Mouse (Mus musculus): ENCODE results near the gene Ric1. TPM values are rescaled to one million over a fixed set of nuclear protein-coding genes. Genes with fewer than 3 reads are reported as not detected.

Ric1 gene
- polyA plus RNA-seq, 2 experiments: 22.7 to 31.4 TPM

- H3K9me3 ChIP-seq (ENCODE audit: control insufficient read depth, low read length): peaks cover 4% of the 10 kb centered on the region; the same call in 1 of the 2 replicates
- WGBS: 68% methylated on average over 4 of the region's 4 CpGs
- H3K4me1 ChIP-seq (ENCODE audit: control insufficient read depth, insufficient read depth, low read length): peaks cover 11% of the 10 kb centered on the region
- TF ChIP-seq POLR2A (IDR thresholded peaks at IDR 0.05; ENCODE audit: borderline replicate concordance, extremely low read depth, insufficient read depth, insufficient read length): no peak
- no peak overlapping the region for H3K4me2 ChIP-seq (replicated peaks; ENCODE audit: low read depth, low read length, severe bottlenecking)
- DNase-seq (ENCODE audit: low spot score): no peak
- no peak overlapping the region for H3K9ac ChIP-seq (ENCODE audit: low read depth, low read length, severe bottlenecking)
- ATAC-seq (ENCODE audit: low FRiP score, low read depth): no peak
- H3K36me3 ChIP-seq (ENCODE audit: control insufficient read depth, insufficient read depth, low read length): peaks cover 2% of the 10 kb centered on the region; the same call in 1 of the 2 replicates
- no peak overlapping the region for H3K4me3 ChIP-seq (replicated peaks; ENCODE audit: low read length)
- H3K27me3 ChIP-seq (ENCODE audit: control insufficient read depth, insufficient read depth, low read length): no peaks in the 10 kb centered on the region
- H3K27ac ChIP-seq (replicated peaks; ENCODE audit: low read depth, low read length): no peak overlapping the region
These were observed 3.2 kb upstream of the Ric1 start for GRCm38 (mm10) chr19:29518922-29519321.

- ATAC-seq (ENCODE audit: low FRiP score, low read depth): no peak
- H3K4me2 ChIP-seq (replicated peaks; ENCODE audit: low read depth, low read length, severe bottlenecking): peak overlapping the region; percentile 54
- whole genome bisulfite sequencing: 44% methylated on average over 10 of the region's 10 CpGs
- peak overlapping the region; percentile 94 for H3K27ac ChIP-seq (replicated peaks; ENCODE audit: low read depth, low read length)
- H3K36me3 ChIP-seq (ENCODE audit: control insufficient read depth, insufficient read depth, low read length): no peaks in the 10 kb centered on the region; the same call in 1 of the 2 replicates
- peak overlapping the region; percentile 92 for H3K9ac ChIP-seq (ENCODE audit: low read depth, low read length, severe bottlenecking)
- H3K27me3 ChIP-seq (ENCODE audit: control insufficient read depth, insufficient read depth, low read length): no peaks in the 10 kb centered on the region
- H3K4me3 ChIP-seq (replicated peaks; ENCODE audit: low read length): peak overlapping the region; percentile 87
- DNase-seq (ENCODE audit: low spot score): no peak
- TF ChIP-seq POLR2A (IDR thresholded peaks at IDR 0.05; ENCODE audit: borderline replicate concordance, extremely low read depth, insufficient read depth, insufficient read length): no peak
- no peaks in the 10 kb centered on the region for H3K9me3 ChIP-seq (ENCODE audit: control insufficient read depth, low read length)
- peaks cover 17% of the 10 kb centered on the region for H3K4me1 ChIP-seq (ENCODE audit: control insufficient read depth, insufficient read depth, low read length)
These were observed 1.0 kb upstream of the Ric1 start for GRCm38 (mm10) chr19:29520996-29521560.

- Histone ChIP-seq H3K4me2 (replicated peaks; ENCODE audit: low read depth, low read length, severe bottlenecking) (peak overlapping the region; percentile 79), H3K9ac (ENCODE audit: low read depth, low read length, severe bottlenecking) (peak overlapping the region; percentile 92), H3K27me3 (ENCODE audit: control insufficient read depth, insufficient read depth, low read length) (no peaks in the 10 kb centered on the region), H3K4me1 (ENCODE audit: control insufficient read depth, insufficient read depth, low read length) (peaks cover 17% of the 10 kb centered on the region), H3K36me3 (ENCODE audit: control insufficient read depth, insufficient read depth, low read length) (no peaks in the 10 kb centered on the region; the same call in 1 of the 2 replicates), H3K27ac (replicated peaks; ENCODE audit: low read depth, low read length) (peak overlapping the region; percentile 94), H3K4me3 (replicated peaks; ENCODE audit: low read length) (peak overlapping the region; percentile 87), H3K9me3 (ENCODE audit: control insufficient read depth, low read length) (no peaks in the 10 kb centered on the region)
- no peak for TF ChIP-seq POLR2A (IDR thresholded peaks at IDR 0.05; ENCODE audit: borderline replicate concordance, extremely low read depth, insufficient read depth, insufficient read length)
- 0% methylated on average over 63 of the region's 92 CpGs for WGBS
- ATAC-seq (ENCODE audit: low FRiP score, low read depth) (peak; percentile 62), DNase-seq (ENCODE audit: low spot score) (peak; percentile 37)
These were observed 555 bp downstream of the Ric1 start for GRCm38 (mm10) chr19:29522445-29523229.

GRCm38 (mm10) chr19:29523230-29523582 is 1.1 kb downstream of the Ric1 start:
- Histone ChIP-seq H3K27me3 (ENCODE audit: control insufficient read depth, insufficient read depth, low read length) (no peaks in the 10 kb centered on the region), H3K4me3 (replicated peaks; ENCODE audit: low read length) (peak overlapping the region; percentile 87), H3K27ac (replicated peaks; ENCODE audit: low read depth, low read length) (peak overlapping the region; percentile 94), H3K4me1 (ENCODE audit: control insufficient read depth, insufficient read depth, low read length) (peaks cover 17% of the 10 kb centered on the region), H3K9ac (ENCODE audit: low read depth, low read length, severe bottlenecking) (peak overlapping the region; percentile 92), H3K4me2 (replicated peaks; ENCODE audit: low read depth, low read length, severe bottlenecking) (peak overlapping the region; percentile 79), H3K9me3 (ENCODE audit: control insufficient read depth, low read length) (no peaks in the 10 kb centered on the region), H3K36me3 (ENCODE audit: control insufficient read depth, insufficient read depth, low read length) (no peaks in the 10 kb centered on the region)
- WGBS: 0% methylated on average over 9 of the region's 9 CpGs
- ATAC-seq (ENCODE audit: low FRiP score, low read depth): no peak
- DNase-seq (ENCODE audit: low spot score): peak; percentile 26
- TF ChIP-seq POLR2A (IDR thresholded peaks at IDR 0.05; ENCODE audit: borderline replicate concordance, extremely low read depth, insufficient read depth, insufficient read length): no peak

GRCm38 (mm10) chr19:29523701-29524100 is 1.6 kb downstream of the Ric1 start:
- ATAC-seq (ENCODE audit: low FRiP score, low read depth) (no peak), DNase-seq (ENCODE audit: low spot score) (no peak)
- peak overlapping the region; percentile 87 for H3K4me3 ChIP-seq (replicated peaks; ENCODE audit: low read length)
- TF ChIP-seq POLR2A (IDR thresholded peaks at IDR 0.05; ENCODE audit: borderline replicate concordance, extremely low read depth, insufficient read depth, insufficient read length): no peak
- H3K4me1 ChIP-seq (ENCODE audit: control insufficient read depth, insufficient read depth, low read length): peaks cover 17% of the 10 kb centered on the region
- WGBS: 8% methylated on average over 5 of the region's 5 CpGs
- peak overlapping the region; percentile 92 for H3K9ac ChIP-seq (ENCODE audit: low read depth, low read length, severe bottlenecking)
- no peaks in the 10 kb centered on the region for H3K36me3 ChIP-seq (ENCODE audit: control insufficient read depth, insufficient read depth, low read length)
- peaks cover 3% of the 10 kb centered on the region for H3K9me3 ChIP-seq (ENCODE audit: control insufficient read depth, low read length)
- no peaks in the 10 kb centered on the region for H3K27me3 ChIP-seq (ENCODE audit: control insufficient read depth, insufficient read depth, low read length)
- peak overlapping the region; percentile 79 for H3K4me2 ChIP-seq (replicated peaks; ENCODE audit: low read depth, low read length, severe bottlenecking)
- peak overlapping the region; percentile 94; the same call in 1 of the 2 replicates for H3K27ac ChIP-seq (replicated peaks; ENCODE audit: low read depth, low read length)

All from limb, embryonic 14.5 days (tissue).